Mouse (Mus musculus) c-Kit-positive CD71-negative TER-119-negative erythroid progenitor cells, embryonic 14.5 days (primary cell): ENCODE results near the gene 1110032A03Rik.

Source experiments
- DNase-seq: peaks from one replicate; pipeline ENCODE4 v3.0.0-alpha.2; 2013; ENCODE audit warnings: low read depth

1110032A03Rik gene

DNA sequence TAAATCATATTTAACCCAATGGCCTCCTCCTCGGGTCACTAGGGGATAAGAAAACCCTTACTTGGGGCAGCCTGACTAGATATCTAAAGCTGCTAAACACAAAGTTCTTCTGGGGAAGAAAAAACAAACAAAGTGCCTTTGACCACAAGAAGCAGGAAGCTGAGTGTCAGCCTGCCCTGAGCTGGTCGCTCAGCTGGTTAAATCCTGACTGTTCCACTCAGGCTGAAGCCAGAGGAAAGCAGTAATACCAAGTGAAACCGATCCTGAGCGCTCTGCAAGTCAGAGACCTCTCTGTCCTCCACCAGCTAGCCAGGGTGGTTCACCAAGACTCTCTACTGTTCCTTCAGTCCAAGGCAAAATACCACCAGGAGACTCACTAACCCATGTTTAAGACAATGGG is 45.7 kb downstream of the 1110032A03Rik start:
- DNase-seq: no peak

DNA sequence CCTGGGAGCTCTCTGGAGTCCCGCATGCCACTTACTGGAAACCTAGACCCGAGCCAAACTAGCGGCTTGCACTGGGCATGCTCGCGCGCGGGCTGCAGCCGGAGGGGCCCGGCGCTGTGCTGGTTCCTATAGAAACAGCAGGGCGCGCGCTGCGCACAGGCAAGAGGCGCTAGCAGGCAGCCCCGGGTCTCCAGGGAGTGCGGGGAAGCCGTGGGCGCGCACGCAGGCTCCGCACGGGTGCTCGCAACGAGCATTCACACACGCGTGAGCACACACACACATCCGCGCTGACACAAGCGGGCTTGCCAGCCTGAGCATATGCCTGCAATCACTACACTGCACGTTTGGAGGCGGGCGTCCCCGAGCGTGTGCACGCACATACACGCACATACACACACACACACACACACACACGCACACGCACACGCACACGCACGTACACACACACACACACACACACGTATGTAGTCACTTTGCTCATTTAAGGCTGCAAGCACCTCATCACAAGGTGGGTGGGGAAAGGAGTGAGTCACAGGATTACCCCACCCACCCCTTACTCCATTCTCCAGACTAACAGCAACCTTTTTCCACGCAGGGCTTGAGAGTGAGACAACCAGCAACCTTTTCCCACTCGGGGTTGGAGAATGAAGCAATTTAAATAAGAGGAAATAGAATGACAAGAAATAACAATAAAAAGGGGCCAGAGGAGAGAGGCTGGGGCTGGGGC is 47.2 kb downstream of the 1110032A03Rik start:
- DNase-seq: no peak

- DNase-seq: no peak
Observed at GRCm38 (mm10) chr9:50727171-50727924, 48.0 kb downstream of the 1110032A03Rik start.

GRCm38 (mm10) chr9:50725921-50726590 is 49.3 kb downstream of the 1110032A03Rik start:
- no peak for DNase-seq

DNA sequence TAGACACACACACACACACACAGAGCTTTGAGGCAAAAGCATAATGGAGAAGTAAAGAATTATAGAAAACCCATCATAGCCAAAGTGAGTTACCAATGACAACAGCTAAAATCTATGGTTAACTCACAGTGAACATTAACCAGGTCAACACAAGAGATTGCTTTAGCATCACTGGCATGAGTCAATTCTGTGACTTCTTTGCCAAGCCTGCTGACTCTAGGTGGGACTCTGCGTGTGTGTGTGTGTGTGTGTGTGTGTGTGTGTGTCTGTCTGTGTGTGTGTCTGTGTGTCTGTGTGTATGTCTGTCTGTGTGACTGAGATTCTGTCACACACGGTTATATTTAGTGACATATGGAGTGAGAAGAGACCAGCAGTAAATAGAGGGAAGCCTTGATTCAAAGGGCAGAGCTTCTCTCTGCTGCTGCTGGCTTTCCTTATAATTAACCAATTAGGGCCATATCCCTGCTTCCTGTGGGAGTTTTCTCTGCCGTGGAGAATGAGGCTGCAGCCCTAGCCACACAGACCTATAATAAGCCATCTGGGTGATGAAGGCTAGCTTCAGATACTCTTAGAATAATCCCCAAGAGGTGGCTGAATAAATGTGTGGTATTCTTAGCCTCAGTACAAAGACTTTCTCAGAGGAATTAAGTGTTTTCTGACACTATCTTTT is 50.5 kb downstream of the 1110032A03Rik start:
- DNase-seq: no peak

DNA sequence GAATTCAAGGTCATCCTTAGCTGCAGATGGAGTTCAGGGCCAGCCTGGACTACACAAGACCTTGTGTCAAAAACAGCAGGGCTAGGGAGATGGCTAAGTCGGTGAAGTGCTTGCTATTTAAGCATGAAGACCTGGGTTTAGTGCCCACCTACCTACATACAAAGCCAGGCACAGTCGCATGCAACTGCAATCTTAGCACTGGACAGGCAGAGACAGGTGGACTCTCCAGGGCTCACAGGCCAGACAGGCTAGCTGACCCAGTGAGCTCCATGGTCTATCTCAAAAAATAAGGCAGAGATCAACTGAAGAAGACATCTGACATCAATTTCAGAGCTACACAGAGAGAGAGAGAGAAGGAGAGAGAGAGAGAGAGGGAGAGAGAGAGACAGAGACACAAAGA is 51.2 kb downstream of the 1110032A03Rik start:
- DNase-seq: no peak

DNA sequence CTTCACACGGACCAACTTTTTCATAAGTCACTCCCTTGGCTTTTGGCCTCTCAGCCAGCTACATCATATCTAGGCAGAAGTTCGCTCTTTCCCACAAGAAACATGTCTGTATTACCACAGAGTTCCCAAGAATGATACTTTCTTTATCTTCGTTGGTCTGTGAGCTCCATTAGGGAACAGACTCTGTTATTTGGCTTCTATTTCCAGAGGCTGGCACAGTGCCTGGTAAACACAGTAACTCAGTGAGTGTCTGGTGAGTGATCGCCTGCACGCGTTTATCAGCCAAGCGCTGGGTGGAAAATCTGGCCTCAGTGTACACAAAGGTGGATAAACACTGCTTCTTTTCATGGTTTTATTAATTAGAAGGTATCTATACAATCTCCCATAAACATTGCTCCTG is 51.9 kb downstream of the 1110032A03Rik start:
- DNase-seq: no peak

DNA sequence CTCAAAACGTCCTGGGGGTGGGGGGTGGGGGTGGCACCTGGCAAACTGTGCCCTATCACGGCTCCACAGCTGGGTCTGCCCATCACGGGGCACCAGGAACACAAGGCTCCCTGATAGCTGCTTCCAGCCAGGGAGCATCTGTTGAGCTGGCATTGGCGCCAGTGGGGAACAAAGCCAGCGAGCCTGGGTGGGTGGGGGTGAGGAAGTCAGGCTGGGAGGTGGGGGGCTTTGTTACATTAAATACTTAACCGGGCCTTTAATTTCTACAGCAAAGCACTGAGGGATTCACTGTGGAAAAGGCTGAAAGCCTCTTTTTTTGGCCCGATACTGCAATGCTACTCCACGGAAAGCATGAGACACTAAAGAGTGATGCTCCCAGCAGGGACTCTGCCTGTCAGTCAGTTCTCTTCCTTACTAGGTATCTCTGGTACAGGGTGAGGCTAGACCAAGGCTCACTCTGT is 52.8 kb downstream of the 1110032A03Rik start:
- no peak for DNase-seq

DNA sequence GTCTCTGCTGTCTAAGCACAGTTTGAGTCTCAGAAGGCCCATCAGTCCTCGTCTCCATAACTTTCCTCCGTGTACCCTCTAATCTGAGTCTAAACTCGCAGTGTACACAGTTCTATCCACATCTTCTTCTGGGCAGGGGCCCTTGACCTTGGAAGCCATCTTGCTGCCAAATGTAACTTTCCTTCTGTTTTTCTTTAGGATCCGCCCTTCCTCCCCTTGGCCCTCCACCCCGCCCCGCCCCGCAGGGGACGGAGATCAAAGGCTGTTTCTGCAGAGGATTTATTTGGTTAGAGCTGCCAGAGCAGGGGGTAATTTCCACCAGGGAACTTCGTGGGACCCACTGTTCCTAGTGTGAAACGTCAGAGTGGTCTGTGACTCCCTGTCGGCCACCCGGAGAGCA is 54.3 kb downstream of the 1110032A03Rik start:
- no peak for DNase-seq

DNA sequence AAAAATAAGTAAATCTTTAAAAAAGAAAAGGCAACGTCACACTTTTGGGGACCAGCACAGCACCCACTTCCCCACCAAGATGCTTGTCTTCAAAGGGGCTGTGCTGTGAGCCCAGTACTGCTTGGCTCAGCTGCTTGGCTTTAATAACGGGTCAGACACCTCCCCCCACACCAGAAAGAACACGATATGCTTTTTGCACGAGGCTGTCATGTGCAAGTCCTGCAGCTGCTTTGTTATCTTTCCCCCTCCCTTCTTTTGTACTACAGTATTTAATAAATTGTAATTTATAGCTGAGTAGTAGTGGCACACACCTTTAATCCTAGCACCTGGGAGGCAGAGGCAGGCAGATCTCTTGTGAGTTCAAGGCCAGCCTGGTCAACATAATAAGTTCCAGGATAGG is 56.4 kb downstream of the 1110032A03Rik start:
- no peak for DNase-seq

- DNase-seq: no peak
Observed at GRCm38 (mm10) chr9:50714188-50714587, 61.1 kb downstream of the 1110032A03Rik start.
